Comparison of ENCODE assay signal across 14 mouse cellular contexts in the genomic region with DNA sequence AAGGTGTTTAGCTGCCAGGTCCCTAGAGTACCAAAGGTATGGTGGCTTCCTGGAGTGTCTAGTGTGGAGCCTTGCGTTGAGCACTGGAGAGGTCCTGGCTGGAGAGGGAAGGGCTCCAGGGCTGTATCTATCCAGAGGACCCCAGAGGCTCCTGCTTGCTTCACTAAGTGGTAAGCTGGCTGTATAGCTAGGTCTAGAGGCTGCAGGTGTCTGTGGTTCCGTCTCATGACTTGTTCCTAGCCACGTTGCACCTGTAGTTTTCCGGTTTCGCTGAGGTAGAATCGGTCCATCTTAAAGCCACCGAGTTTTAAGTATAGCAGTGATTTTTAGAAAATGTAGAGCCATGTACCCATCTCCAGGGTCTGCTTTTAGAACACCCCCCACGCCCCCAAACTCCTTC. TPM values are rescaled to one million over a fixed set of nuclear protein-coding genes. Genes with fewer than 3 reads are reported as not detected.
A peak's percentile ranks its signal among the peaks of the same experiment; 100 is the strongest.
DNase-seq lines count a peak whose midpoint lies in the region; ATAC-seq and TF ChIP-seq lines count a peak whose summit lies in the region.
"Had no signal": no experiment of that assay in that cellular context is flagged by ENCODE, and none has a peak within 500 bp of the region (broad histone marks: within the 10 kb centered on the region; RNA-seq: fewer than 3 reads in every experiment).

No protein-coding gene starts in this region.

- TF ChIP-seq CTCF in gastrocnemius, adult 2 months (IDR thresholded peaks at IDR 0.05), result no peak
- no peak for TF ChIP-seq CTCF in layer of hippocampus, adult 2 months (conservative IDR thresholded peaks at IDR 0.05)

- 81% methylated on average over 8 of the region's 8 CpGs for WGBS in kidney, embryonic 14.5 days
- 66% methylated on average over 8 of the region's 8 CpGs for WGBS in liver, embryonic 13.5 days (ENCODE audit: insufficient replicate concordance)

- peak overlapping the region; percentile 15 for H3K4me2 ChIP-seq in kidney, embryonic 14.5 days (replicated peaks; ENCODE audit: low read depth, low read length)
- H3K4me2 ChIP-seq in liver, embryonic 13.5 days, result peak overlapping the region; percentile 19; the same call in 1 of the 2 replicates

- no peaks in the 10 kb centered on the region for H3K36me3 ChIP-seq in kidney, embryonic 14.5 days (ENCODE audit: control insufficient read depth, insufficient read depth, low read length)
- H3K36me3 ChIP-seq in liver, embryonic 13.5 days, result no peaks in the 10 kb centered on the region

- ATAC-seq in kidney, embryonic 14.5 days (ENCODE audit: low FRiP score, low TSS enrichment), result no peak
- no peak for ATAC-seq in liver, embryonic 13.5 days (ENCODE audit: low read depth)

- H3K27me3 ChIP-seq in kidney, embryonic 14.5 days (ENCODE audit: control insufficient read depth, insufficient read depth, low read length), result no peaks in the 10 kb centered on the region; the same call in 1 of the 2 replicates
- peaks cover 72% of the 10 kb centered on the region for H3K27me3 ChIP-seq in liver, embryonic 13.5 days

- H3K9me3 ChIP-seq in kidney, embryonic 14.5 days (ENCODE audit: control insufficient read depth, low read length), result no peaks in the 10 kb centered on the region
- no peaks in the 10 kb centered on the region for H3K9me3 ChIP-seq in liver, embryonic 13.5 days (replicated peaks)

- peak overlapping the region; percentile 1; the same call in 1 of the 2 replicates for H3K9ac ChIP-seq in kidney, embryonic 14.5 days (ENCODE audit: low read depth, low read length)
- 0 out of 2 replicates have a peak overlapping the region, but pooled peaks have one; percentile 13 for H3K9ac ChIP-seq in liver, embryonic 13.5 days

- intact Hi-C loops in gastrocnemius, adult 2 months (cut with DNase I), result no loop called here

- H3K4me3 ChIP-seq in gastrocnemius, adult 2 months, result peak overlapping the region; percentile 44
- H3K4me3 ChIP-seq in kidney, embryonic 14.5 days (ENCODE audit: low read length), result no peak overlapping the region
- H3K4me3 ChIP-seq in liver, embryonic 13.5 days (replicated peaks), result no peak overlapping the region
- H3K4me3 ChIP-seq in layer of hippocampus, adult 2 months, result no peak overlapping the region

- peak overlapping the region; percentile 81 for H3K27ac ChIP-seq in gastrocnemius, adult 2 months
- peak overlapping the region; percentile 53; the same call in 1 of the 2 replicates for H3K27ac ChIP-seq in kidney, embryonic 14.5 days (ENCODE audit: low read depth, low read length)
- H3K27ac ChIP-seq in liver, embryonic 13.5 days, result no peak overlapping the region
- H3K27ac ChIP-seq in layer of hippocampus, adult 2 months, result no peak overlapping the region

- peaks cover 72% of the 10 kb centered on the region for H3K4me1 ChIP-seq in kidney, embryonic 14.5 days (ENCODE audit: control insufficient read depth, insufficient read depth, low read length)
- peaks cover 92% of the 10 kb centered on the region for H3K4me1 ChIP-seq in liver, embryonic 13.5 days (replicated peaks)

- DNase-seq in gastrocnemius, adult 2 months, result no peak
- DNase-seq in gastrocnemius, postnatal 4 days (ENCODE audit: low spot score in 2 of 2), result no peak
- no peak for DNase-seq in kidney, postnatal 36 days
- DNase-seq in A20 (ENCODE audit: low read depth, low spot score), result peak; percentile 56
- DNase-seq in liver, embryonic 13.5 days, result no peak
- DNase-seq in adrenal gland, postnatal 25 days, result no peak
- no peak for DNase-seq in layer of hippocampus, adult 2 months (ENCODE audit: low spot score in 2 of 2)
- DNase-seq: kidney, postnatal 25 days; right cerebral cortex, postnatal 14 days had no signal

RNA-seq across cellular contexts. Expression of a gene that starts 24.6 kb away (rescaled TPM):
- not detected for total RNA-seq in gastrocnemius, adult 2 months (2021)
- total RNA-seq in gastrocnemius, postnatal 4 days (2021), result not detected
- not detected in 2 replicates for polyA plus RNA-seq in kidney, embryonic 14.5 days (2014; fragmentation: Nextera tagmentation; extraction: Ambion mirVana)
- polyA plus RNA-seq in liver, embryonic 13.5 days (2015; fragmentation: Nextera tagmentation; extraction: Ambion mirVana), result not detected in 2 replicates
- total RNA-seq in adrenal gland, postnatal 25 days (2021), result not detected in 2 replicates
- total RNA-seq in layer of hippocampus, adult 2 months (2021), result not detected
- total RNA-seq: common myeloid progenitor, adult 5-6 weeks; gastrocnemius, adult 8-10 months; left cerebral cortex, postnatal 10 days; megakaryocyte, adult 5-6 weeks had no signal

RNA-seq across cellular contexts. Expression of a gene that starts 44.3 kb away (rescaled TPM):
- total RNA-seq in gastrocnemius, adult 2 months (2021), result 10 to 100 TPM; 58.2 to 75.6 TPM
- 10 to 100 TPM; 26.0 to 34.7 TPM for total RNA-seq in gastrocnemius, postnatal 4 days (2021)
- polyA plus RNA-seq in kidney, embryonic 14.5 days (2014; fragmentation: Nextera tagmentation; extraction: Ambion mirVana), result 31.3 and 37.3 TPM in 2 replicates
- polyA plus RNA-seq in liver, embryonic 13.5 days (2015; fragmentation: Nextera tagmentation; extraction: Ambion mirVana), result 50.2 and 57.3 TPM in 2 replicates
- 124 and 138 TPM in 2 replicates for total RNA-seq in adrenal gland, postnatal 25 days (2021)
- total RNA-seq in layer of hippocampus, adult 2 months (2021), result 10 to 100 TPM; 20.1 to 20.2 TPM

RNA-seq across cellular contexts. Expression of a gene that starts 48.0 kb away (rescaled TPM):
- 1 to 10 TPM; 2.1 to 2.5 TPM for total RNA-seq in gastrocnemius, adult 2 months (2021)
- total RNA-seq in gastrocnemius, postnatal 4 days (2021), result 10 to 100 TPM; 11.5 to 11.8 TPM
- 7.1 and 9.4 TPM in 2 replicates for polyA plus RNA-seq in kidney, embryonic 14.5 days (2014; fragmentation: Nextera tagmentation; extraction: Ambion mirVana)
- 1.0 and 1.1 TPM in 2 replicates for polyA plus RNA-seq in liver, embryonic 13.5 days (2015; fragmentation: Nextera tagmentation; extraction: Ambion mirVana)
- 14.4 and 15.0 TPM in 2 replicates for total RNA-seq in adrenal gland, postnatal 25 days (2021)
- 10 to 100 TPM; 15.7 to 17.5 TPM for total RNA-seq in layer of hippocampus, adult 2 months (2021)

Comparison
In these comparisons a context has a peak if more than half of its experiments do, and no peak if none do; other contexts are left out.
1. H3K27ac ChIP-seq: peak in gastrocnemius, adult 2 months (single experiment) and kidney, embryonic 14.5 days (single experiment); none in liver, embryonic 13.5 days (single experiment) and layer of hippocampus, adult 2 months (single experiment).